Mouse (Mus musculus): Measurements from ENCODE around the gene Mmp13. TPM values are rescaled to one million over a fixed set of nuclear protein-coding genes. Genes with fewer than 3 reads are reported as not detected.
"Not testable (repeated sequence)": the region's sequence is repeated elsewhere in the genome, so short reads cannot be mapped to it uniquely, and the experiment has no call there.

Mmp13 gene
- polyA plus RNA-seq (2015; fragmentation: Nextera tagmentation; extraction: Ambion mirVana): 0.10 and 6.9 TPM in 2 replicates

DNA sequence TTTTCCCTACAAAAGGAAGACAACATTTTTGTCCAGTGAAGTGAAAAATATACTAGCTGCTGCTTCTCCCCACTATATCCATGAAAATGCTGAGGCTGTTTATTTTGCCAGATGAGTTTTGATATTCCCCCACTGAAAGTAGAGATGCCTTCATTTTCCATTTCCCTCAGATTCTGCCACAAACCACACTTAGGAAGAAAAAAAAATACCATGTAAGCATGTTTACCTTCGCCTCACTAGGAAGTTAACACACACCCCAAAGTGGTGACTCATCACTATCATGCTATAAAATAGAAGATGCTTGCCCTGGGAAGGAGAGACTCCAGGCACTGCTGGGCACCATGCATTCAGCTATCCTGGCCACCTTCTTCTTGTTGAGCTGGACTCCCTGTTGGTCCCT lies at the start of gene Mmp13:
TSS of gene Mmp13 (plus strand) at position 301 of the 400 bp plus-strand sequence.
- Histone ChIP-seq H3K4me2 (ENCODE audit: low read depth, low read length) (no peak within 1 kb of the TSS), H3K27me3 (ENCODE audit: control insufficient read depth, insufficient read depth, low read depth, low read length) (no peaks in the 10 kb centered on the region), H3K4me1 (replicated peaks; ENCODE audit: control insufficient read depth, insufficient read depth, low read length) (no peaks in the 10 kb centered on the region), H3K9me3 (ENCODE audit: control insufficient read depth, low read length) (no peaks in the 10 kb centered on the region), H3K9ac (ENCODE audit: low read length) (no peak within 1 kb of the TSS), H3K4me3 (ENCODE audit: low read length) (no peak within 1 kb of the TSS), H3K36me3 (ENCODE audit: control insufficient read depth, insufficient read depth, low read length) (no peaks in the 10 kb centered on the region), H3K27ac (ENCODE audit: low read length) (no peak within 1 kb of the TSS)
- ATAC-seq (ENCODE audit: low read depth): no peak
- whole genome bisulfite sequencing: 82% methylated on average over 1 of the region's 1 CpGs

DNA sequence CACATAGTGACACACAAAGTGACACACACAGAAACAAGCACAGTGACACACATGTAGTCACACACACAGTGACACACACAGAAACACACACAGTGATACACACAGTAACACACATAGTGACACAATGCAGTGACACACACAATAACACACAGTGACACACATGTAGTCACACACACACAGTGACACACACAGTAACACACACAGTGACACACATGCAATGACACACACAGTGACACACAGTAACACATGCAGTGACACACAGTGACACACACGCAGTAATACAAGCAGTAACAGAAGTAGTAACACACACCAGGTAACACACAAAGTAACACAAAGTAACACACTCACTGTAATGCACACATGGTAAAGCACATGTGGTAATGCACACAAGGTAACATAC lies 33.7 kb upstream of the Mmp13 start:
- WGBS: 91% methylated on average over 1 of the region's 1 CpGs
- Histone ChIP-seq H3K36me3 (ENCODE audit: control insufficient read depth, insufficient read depth, low read length) (no peaks in the 10 kb centered on the region), H3K27ac (ENCODE audit: low read length) (no peak overlapping the region), H3K9ac (ENCODE audit: low read length) (no peak overlapping the region), H3K27me3 (ENCODE audit: control insufficient read depth, insufficient read depth, low read depth, low read length) (no peaks in the 10 kb centered on the region), H3K4me1 (replicated peaks; ENCODE audit: control insufficient read depth, insufficient read depth, low read length) (no peaks in the 10 kb centered on the region), H3K9me3 (ENCODE audit: control insufficient read depth, low read length) (no peaks in the 10 kb centered on the region), H3K4me3 (ENCODE audit: low read length) (no peak overlapping the region), H3K4me2 (ENCODE audit: low read depth, low read length) (no peak overlapping the region)
- ATAC-seq (ENCODE audit: low read depth): no peak

DNA sequence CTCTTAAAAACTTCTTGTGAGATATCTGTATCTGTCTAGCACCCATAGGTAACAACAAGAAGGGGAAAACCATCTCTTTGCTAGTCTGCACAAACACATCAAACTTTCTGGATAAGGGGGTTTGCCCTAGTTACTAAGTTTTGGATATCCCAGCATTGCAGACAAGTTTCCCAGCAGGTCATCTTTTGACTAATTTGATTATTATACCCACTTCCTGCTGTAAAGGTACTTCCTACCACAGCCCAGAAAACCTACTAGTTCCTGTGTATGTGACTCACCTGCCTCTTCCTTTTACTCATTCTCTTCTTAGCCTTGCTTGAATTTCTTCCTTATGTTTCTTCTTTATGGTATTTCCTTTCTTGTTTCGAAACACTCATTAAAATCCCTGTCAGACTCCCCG lies 32.3 kb upstream of the Mmp13 start:
- Histone ChIP-seq H3K27me3 (ENCODE audit: control insufficient read depth, insufficient read depth, low read depth, low read length) (no peaks in the 10 kb centered on the region), H3K4me3 (ENCODE audit: low read length) (no peak overlapping the region), H3K36me3 (ENCODE audit: control insufficient read depth, insufficient read depth, low read length) (no peaks in the 10 kb centered on the region), H3K9me3 (ENCODE audit: control insufficient read depth, low read length) (no peaks in the 10 kb centered on the region), H3K4me1 (replicated peaks; ENCODE audit: control insufficient read depth, insufficient read depth, low read length) (no peaks in the 10 kb centered on the region), H3K27ac (ENCODE audit: low read length) (no peak overlapping the region), H3K9ac (ENCODE audit: low read length) (no peak overlapping the region), H3K4me2 (ENCODE audit: low read depth, low read length) (no peak overlapping the region)
- 80% methylated on average over 2 of the region's 2 CpGs for WGBS
- ATAC-seq (ENCODE audit: low read depth): no peak

DNA sequence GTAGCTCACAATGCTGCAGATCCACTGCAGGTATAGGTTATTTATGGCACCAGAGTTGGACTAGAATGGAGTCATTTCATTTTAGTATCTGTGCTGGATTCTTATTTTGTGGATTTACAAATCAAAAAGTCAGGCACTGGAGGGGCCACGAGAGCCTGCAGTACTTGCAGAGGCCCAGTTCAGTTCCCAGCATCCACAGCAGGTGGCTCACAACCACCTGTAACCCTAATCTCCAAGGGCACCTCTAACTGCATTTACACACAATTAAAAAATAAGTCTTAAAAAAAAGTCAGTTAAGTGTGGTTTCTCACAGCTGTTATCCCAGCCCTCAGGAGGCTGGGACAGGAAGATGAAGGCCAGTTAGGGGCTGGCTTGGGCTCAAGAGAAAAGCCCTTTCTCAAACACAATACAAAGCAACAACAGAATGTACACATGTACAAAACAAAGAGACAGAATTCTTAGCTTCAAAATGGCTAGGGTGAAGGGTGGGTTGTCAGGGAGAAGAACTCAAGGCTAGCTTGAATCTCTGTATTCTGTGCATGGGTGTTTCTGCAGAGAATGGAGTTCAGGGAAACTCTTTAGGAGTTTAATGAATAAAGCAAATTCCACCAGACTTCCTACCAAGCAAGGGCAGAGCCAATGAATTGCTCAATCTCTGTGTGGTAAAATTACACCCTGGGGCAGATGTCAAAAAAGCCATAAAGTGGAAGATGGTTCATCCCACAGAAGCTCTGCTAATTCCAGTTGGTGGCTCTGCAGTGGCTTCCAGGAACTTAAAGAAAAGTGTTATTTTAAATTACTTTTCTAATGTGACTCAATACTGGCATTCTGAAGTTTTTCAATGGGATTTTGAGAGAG lies 19.3 kb upstream of the Mmp13 start:
- H3K4me2 ChIP-seq (ENCODE audit: low read depth, low read length): no peak overlapping the region
- H3K36me3 ChIP-seq (ENCODE audit: control insufficient read depth, insufficient read depth, low read length): no peaks in the 10 kb centered on the region
- no peak overlapping the region for H3K4me3 ChIP-seq (ENCODE audit: low read length)
- H3K9me3 ChIP-seq (ENCODE audit: control insufficient read depth, low read length): no peaks in the 10 kb centered on the region
- no peak for ATAC-seq (ENCODE audit: low read depth)
- 60% methylated on average over 1 of the region's 1 CpGs for WGBS
- no peak overlapping the region for H3K27ac ChIP-seq (ENCODE audit: low read length)
- no peaks in the 10 kb centered on the region for H3K4me1 ChIP-seq (replicated peaks; ENCODE audit: control insufficient read depth, insufficient read depth, low read length)
- no peak overlapping the region for H3K9ac ChIP-seq (ENCODE audit: low read length)
- H3K27me3 ChIP-seq (ENCODE audit: control insufficient read depth, insufficient read depth, low read depth, low read length): no peaks in the 10 kb centered on the region

DNA sequence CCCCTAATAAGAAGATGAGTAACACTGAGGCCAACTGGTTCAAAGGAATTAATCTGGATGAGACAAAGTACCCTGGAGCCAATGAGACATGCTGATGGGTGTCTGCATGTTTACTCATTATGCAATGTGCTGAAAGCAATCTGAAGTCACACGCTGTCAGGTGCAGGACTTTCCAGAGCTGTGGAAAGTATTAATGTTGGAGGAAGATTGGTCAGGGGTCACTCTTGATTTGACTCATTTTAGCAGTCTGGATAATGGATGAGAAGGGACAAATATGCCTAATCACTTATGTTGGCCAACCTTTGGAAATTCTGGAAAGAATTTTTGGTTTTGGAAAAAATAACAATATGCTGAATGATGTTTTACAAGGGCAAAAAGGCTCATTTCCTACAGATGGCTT lies 10.6 kb upstream of the Mmp13 start:
- Histone ChIP-seq H3K36me3 (ENCODE audit: control insufficient read depth, insufficient read depth, low read length) (no peaks in the 10 kb centered on the region), H3K4me3 (ENCODE audit: low read length) (no peak overlapping the region)
- WGBS: 72% methylated on average over 1 of the region's 1 CpGs

DNA sequence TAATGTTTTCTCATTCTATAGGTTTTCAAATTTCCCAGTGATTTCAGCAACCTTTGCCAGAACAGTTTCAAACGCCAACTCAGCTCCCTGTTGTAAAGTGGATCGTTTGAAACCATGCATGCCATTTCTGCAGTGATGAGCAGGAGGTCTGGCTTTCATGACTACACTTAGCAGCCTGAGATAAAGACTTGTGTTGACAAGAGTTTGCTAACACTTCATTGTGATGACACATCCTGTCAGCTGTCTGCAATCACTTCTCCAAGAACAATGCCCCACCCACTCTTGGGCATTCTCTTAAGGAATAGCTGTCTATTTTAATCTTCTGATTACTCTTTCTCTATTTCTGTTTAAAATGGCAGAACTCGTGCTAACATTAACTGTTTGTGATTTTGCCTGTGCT lies 2.2 kb upstream of the Mmp13 start:
- peak; percentile 93 for ATAC-seq (ENCODE audit: low read depth)
- Histone ChIP-seq H3K27me3 (ENCODE audit: control insufficient read depth, insufficient read depth, low read depth, low read length) (no peaks in the 10 kb centered on the region), H3K9me3 (ENCODE audit: control insufficient read depth, low read length) (no peaks in the 10 kb centered on the region), H3K36me3 (ENCODE audit: control insufficient read depth, insufficient read depth, low read length) (no peaks in the 10 kb centered on the region), H3K4me2 (ENCODE audit: low read depth, low read length) (no peak overlapping the region), H3K27ac (ENCODE audit: low read length) (no peak overlapping the region), H3K4me1 (replicated peaks; ENCODE audit: control insufficient read depth, insufficient read depth, low read length) (no peaks in the 10 kb centered on the region), H3K4me3 (ENCODE audit: low read length) (no peak overlapping the region), H3K9ac (ENCODE audit: low read length) (no peak overlapping the region)
- 10% methylated on average over 3 of the region's 3 CpGs for WGBS

More for the DNA sequence above, 10.6 kb upstream of the Mmp13 start:
- Histone ChIP-seq H3K27ac (ENCODE audit: low read length) (no peak overlapping the region), H3K27me3 (ENCODE audit: control insufficient read depth, insufficient read depth, low read depth, low read length) (no peaks in the 10 kb centered on the region), H3K9me3 (ENCODE audit: control insufficient read depth, low read length) (no peaks in the 10 kb centered on the region), H3K4me1 (replicated peaks; ENCODE audit: control insufficient read depth, insufficient read depth, low read length) (no peaks in the 10 kb centered on the region), H3K9ac (ENCODE audit: low read length) (no peak overlapping the region), H3K4me2 (ENCODE audit: low read depth, low read length) (no peak overlapping the region)
- ATAC-seq (ENCODE audit: low read depth): no peak

DNA sequence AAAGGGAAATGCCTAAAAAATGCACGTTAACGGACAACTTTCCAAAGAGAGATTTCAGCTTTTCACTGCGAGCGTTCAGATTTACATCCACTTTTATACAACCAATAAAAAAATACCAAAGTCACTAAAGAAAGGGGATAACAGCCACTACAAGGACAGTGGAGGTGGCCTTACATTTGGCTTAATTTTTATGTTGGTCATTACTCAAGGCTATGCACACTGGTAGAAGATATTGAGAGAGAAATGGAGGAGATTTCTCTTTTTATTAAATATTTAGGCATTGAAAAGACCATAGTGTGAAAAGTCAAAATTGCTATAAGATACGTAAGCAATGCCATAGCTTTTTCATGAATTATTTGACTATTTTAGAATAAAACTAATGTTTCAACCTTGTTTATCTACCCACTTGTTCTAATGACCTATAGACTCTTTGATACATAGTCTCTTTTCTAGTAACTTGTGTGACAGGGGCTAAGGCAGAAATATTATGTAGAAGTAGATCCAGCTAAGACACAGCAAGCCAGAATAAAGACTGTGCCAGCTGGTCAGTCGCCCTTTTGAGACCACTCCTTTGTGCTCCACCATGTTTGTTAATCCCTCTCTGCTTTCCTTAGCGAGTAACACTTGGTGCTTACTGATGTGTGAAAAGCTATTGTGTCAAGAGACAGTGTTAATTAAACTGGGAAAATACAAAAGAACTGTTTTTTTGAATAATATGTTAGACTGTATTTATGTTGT lies 10.4 kb downstream of the Mmp13 start:
- no peaks in the 10 kb centered on the region for H3K27me3 ChIP-seq (ENCODE audit: control insufficient read depth, insufficient read depth, low read depth, low read length)
- no peak for ATAC-seq (ENCODE audit: low read depth)
- H3K4me1 ChIP-seq (replicated peaks; ENCODE audit: control insufficient read depth, insufficient read depth, low read length): no peaks in the 10 kb centered on the region
- no peak overlapping the region for H3K4me2 ChIP-seq (ENCODE audit: low read depth, low read length)
- 81% methylated on average over 7 of the region's 7 CpGs for WGBS
- H3K9ac ChIP-seq (ENCODE audit: low read length): no peak overlapping the region
- no peaks in the 10 kb centered on the region for H3K36me3 ChIP-seq (ENCODE audit: control insufficient read depth, insufficient read depth, low read length)
- H3K9me3 ChIP-seq (ENCODE audit: control insufficient read depth, low read length): no peaks in the 10 kb centered on the region
- H3K27ac ChIP-seq (ENCODE audit: low read length): no peak overlapping the region
- H3K4me3 ChIP-seq (ENCODE audit: low read length): no peak overlapping the region

DNA sequence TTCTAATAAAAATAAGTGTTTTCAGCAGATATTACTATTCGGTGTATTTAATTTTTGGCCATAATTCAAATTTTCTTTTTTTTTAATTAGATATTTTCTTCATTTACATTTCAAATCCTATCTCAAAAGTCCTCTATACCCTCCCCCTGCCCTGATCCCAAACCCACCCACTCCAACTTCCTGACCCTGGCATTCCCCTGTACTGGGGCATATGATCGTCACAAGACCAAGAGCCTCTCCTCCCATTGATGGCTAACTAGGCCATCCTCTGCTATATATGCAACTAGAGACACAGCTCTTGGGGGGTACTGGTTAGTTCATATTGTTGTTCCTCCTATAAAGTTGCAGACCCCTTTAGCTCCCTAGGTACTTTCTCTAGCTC lies 11.0 kb downstream of the Mmp13 start:
- not testable (repeated sequence) for H3K9me3 ChIP-seq (ENCODE audit: control insufficient read depth, low read length); H3K36me3 ChIP-seq (ENCODE audit: control insufficient read depth, insufficient read depth, low read length); H3K4me2 ChIP-seq (ENCODE audit: low read depth, low read length); H3K4me3 ChIP-seq (ENCODE audit: low read length); H3K4me1 ChIP-seq (replicated peaks; ENCODE audit: control insufficient read depth, insufficient read depth, low read length); H3K27me3 ChIP-seq (ENCODE audit: control insufficient read depth, insufficient read depth, low read depth, low read length); H3K27ac ChIP-seq (ENCODE audit: low read length); H3K9ac ChIP-seq (ENCODE audit: low read length); ATAC-seq (ENCODE audit: low read depth)
- 87% methylated on average over 2 of the region's 2 CpGs for WGBS

DNA sequence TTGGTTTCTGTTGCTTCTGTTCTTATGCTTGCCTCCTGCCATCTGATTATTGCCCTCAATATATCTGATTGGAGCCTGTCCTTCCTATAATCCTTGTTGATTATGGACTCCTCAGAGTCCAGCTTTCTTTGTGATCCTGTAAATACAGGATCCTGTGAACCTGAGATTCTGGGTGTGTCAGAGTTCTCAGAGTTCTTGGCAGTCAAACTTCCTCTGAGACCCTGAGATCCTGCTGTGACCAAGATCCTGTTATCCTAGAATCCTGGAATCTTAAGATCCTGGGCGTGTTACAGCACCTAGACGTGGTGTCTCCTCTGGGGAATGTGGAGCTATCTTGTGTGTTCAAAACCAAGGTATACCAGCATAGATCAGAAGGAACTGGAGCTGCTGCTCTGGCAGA lies 17.2 kb downstream of the Mmp13 start:
- Histone ChIP-seq H3K4me3 (ENCODE audit: low read length) (no peak overlapping the region), H3K4me2 (ENCODE audit: low read depth, low read length) (no peak overlapping the region), H3K9me3 (ENCODE audit: control insufficient read depth, low read length) (no peaks in the 10 kb centered on the region), H3K4me1 (replicated peaks; ENCODE audit: control insufficient read depth, insufficient read depth, low read length) (no peaks in the 10 kb centered on the region), H3K27ac (ENCODE audit: low read length) (no peak overlapping the region), H3K36me3 (ENCODE audit: control insufficient read depth, insufficient read depth, low read length) (no peaks in the 10 kb centered on the region), H3K9ac (ENCODE audit: low read length) (no peak overlapping the region), H3K27me3 (ENCODE audit: control insufficient read depth, insufficient read depth, low read depth, low read length) (no peaks in the 10 kb centered on the region)
- no peak for ATAC-seq (ENCODE audit: low read depth)
- WGBS: 55% methylated on average over 2 of the region's 2 CpGs
